Mouse (Mus musculus) layer of hippocampus, adult 9-10 months (tissue): ENCODE measurements around the gene Dyx1c1.

ENCODE experiments used
- DNase-seq: peaks from one replicate; pipeline ENCODE4 v3.0.0; 2022; ENCODE audit warnings: low spot score

The Dyx1c1 gene

DNA sequence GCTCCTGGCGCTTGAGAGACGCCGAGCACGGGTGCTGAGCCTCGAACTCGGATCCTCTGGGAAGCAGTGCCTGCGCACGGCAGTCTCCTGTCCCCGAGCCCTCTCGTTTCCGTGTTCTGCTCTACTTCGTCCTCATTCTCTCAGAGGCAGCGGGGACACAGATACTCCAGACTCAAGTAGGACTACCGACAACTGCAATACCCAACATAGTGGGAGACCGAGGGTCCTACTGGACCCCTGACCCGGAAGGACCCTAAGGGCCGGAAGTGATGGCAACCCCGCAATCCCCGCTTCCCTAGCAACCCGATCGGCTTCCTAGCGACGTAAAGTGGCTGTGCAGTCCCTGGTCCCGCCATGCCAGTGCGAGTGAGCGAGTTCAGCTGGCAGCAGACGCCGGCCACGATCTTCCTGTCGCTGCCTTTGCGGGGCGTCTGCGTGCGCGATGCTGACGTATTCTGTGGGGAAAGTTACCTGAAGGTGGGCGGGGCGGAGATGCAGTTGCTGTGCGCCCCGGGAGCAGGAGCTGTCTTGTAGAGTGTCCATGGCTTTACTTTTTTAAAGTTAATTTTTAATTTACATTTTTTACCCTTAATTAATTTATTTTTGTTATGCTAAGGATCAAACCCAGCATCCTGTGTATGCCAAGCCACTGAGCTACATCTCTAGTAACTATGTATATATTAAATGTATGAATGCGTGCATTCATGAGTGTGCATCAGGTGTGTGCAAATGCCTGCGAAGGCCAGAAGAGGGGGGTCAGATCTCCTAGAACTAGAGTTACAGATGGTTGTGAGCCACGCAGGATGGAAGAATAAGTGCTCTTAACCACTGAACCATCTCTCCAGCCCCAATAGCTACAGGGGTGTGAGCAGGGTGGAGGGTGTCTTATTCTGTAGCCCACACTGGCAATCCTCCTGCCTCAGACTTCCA, at the start of gene Dyx1c1, which contains the start of gene Gm44503:
Gene Dyx1c1, plus strand, starts transcription at position 265 of the 930 bp plus-strand sequence.
Gene Gm44503, plus strand, starts transcription at position 332 of the 930 bp plus-strand sequence.
- peak; percentile 44 for DNase-seq

DNA sequence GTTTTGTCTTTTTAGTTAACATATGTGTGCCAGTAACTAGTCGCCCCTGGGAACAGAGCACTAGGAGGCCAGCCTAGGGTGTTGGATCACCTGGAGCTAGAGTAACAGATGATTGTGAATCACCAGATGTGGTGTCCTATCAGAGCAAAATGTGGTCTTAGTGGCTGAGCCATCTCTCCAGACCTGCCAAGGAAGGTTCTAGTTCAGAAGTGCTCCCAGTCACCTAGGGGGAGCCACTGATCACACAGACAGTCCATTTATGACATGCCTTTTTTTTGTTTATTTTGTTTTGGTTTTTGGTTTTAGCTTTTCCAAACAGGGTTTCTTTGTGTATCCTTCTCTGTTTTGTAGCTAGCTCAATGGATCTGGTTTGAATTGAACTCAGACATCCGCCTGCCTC, 47.2 kb upstream of the Dyx1c1 start:
- DNase-seq, result no peak

DNA sequence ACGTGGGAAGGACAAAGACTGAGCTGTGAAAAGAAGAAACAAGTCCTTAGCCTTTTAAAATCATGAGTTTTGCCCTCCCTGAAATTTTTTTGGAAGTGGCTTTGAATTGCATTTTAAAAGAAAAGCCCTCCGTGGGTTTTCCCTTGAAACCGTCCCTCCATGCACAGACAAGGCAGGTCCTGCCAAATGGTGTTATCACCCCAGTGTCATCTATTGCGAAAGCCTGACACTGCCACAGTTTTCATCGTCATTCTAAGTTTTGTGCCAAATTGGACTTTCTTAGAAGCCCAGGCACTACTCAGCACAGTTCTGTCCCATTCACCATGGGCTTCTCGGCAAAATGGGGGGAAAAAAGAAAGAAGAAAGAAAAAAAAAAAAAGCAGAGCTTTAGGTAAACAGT, 45.0 kb upstream of the Dyx1c1 start:
- DNase-seq, result no peak

DNA sequence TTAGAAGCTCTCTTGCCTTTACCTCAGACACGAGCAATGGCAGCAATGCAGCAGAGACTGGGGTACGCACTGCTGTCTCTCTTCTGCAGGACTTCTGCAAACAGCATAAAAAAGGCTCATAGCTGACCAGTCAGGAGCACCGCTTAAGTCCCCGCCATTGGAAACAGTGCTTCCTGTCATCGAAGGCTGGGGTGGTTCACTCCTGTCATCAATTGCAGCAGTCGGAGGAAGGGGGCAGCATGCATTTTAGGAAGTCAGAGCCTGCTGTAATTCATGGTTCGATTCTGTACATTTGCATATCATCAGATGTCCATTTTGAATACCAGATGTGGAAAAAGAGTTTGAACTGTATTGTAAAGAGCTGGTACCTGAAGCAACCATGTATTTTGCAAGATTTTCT, 42.9 kb upstream of the Dyx1c1 start:
- DNase-seq, result no peak

DNA sequence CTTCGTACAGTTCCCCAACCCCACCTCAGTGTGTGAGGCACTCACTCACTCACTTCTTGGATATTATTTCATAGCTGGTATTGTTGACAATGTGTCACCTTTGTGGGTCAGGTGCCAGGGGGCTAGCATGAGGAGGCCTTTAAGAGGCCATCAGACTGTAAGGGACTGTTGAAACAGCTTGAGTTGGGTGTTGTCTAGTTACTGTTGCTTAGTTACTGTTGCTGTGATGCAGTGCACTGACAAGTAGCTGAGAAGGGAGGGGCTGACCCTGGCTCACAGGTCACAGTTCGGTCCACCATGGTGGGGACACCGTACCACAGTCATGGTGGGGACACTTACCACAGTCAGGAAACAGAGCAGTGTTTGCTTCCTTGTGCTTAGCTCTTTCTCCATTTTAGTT, 35.5 kb upstream of the Dyx1c1 start:
- DNase-seq, result no peak

DNA sequence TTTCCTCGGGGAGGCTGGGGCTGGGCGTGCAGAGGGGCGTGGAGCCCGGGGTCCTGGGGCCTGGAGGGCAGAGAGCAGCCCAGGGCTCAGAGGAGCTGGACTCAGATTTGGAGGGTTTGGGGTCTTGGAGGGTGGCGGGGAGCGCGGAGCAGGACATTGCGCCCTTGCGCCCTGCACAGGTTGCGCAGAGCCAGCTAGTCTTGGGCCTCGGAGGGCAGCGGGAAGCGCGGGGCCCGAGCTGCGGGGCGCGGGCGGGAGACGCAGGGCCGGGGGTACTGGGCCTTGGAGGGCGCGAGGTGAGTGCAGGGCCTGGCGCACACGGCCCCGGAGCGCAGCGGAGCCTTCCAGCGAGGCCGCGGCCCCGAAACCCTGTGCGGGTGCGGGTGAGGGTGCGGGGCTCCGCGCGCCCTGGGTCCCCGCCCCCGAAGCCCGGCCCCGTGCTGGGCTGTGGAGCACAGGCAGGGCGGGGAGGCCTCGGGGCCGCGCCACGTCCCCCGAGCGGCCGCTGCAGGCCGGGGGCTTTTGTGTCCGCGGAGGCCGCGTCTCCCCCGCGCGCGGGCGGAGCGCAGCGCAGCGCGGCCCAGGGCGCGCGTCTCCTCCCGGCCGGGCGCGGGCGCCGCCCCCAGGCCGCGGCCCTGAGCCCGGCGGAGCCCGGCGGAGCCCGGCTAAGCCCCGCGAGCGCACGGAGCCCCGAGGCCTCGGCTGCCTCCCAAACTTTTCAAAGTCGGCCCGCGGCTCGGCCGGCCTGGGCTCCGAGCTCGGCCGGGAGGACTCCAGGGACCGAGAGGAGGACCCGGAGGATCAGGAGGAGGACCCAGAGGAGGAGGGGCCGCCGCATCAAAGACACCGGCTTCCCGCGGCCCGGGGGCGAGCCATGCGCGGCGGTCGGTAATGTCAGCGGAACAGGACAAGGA, 33.3 kb upstream of the Dyx1c1 start, which contains the start of gene Pygo1:
Gene Pygo1, plus strand, starts transcription at position 625 of the 914 bp plus-strand sequence.
- DNase-seq, result no peak

DNA sequence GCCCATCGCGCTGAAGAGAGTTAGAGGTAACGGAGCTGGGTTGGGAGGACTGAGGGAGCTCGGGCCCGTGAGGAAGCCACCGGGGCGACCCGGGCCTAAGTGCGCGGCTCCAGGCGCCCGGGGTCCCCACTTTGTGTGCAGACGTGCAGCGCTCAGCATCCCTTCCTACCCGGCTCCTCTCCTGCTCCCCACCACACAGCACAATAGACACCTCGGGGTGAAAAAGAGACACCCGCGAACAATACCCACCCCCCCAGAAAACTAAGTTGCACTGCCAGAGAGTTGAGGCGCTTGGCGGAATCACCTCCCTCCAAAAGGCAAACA, 32.7 kb upstream of the Dyx1c1 start:
- no peak for DNase-seq

DNA sequence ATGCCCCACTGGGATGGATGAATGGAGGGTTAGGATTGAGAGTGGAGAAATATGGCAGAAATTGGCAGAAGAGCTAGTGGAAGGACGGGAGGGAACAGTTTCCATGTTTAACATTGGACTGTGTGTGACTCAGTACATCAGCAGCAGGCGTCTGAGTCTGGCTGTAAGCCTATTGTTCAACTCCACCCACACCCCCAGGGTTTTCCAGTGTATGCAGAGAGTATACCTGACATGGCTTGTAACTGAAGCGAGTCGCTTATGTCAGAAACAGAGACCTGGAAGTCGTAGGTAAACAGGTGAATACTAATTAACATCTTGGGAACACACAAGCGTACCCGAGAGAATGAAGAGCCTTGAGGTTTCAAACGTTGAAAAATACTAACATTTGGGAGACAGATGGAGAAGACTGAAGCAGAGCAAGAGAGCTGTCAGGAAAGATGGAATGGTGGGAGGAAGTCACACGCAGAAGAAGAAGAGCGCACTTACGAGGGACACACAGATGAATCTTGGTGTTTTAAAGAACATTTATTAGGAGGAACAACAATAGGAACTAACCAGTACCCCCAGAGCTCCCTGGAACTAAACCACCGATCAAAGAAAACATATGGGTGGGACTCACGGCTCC, 27.3 kb upstream of the Dyx1c1 start:
- peak; percentile 60 for DNase-seq

DNA sequence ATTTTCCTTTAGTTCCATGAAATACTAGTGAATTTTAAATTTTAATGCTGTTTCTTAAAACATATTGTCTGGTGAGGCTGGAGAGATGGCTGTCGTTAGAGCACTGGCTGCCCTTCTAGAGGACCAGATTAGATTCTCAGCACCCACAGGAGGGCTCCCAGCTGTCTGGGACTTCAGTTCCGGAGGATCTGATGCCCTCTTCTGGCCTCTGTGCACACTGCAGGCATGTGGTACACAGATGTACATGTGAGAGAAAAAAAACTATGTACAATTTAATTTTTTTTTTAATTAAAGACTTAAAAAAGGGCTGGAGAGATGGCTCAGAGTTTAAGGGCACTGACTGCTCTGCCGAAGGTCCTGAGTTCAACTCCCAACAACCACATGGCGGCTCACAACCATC, 23.3 kb upstream of the Dyx1c1 start:
- no peak for DNase-seq

DNA sequence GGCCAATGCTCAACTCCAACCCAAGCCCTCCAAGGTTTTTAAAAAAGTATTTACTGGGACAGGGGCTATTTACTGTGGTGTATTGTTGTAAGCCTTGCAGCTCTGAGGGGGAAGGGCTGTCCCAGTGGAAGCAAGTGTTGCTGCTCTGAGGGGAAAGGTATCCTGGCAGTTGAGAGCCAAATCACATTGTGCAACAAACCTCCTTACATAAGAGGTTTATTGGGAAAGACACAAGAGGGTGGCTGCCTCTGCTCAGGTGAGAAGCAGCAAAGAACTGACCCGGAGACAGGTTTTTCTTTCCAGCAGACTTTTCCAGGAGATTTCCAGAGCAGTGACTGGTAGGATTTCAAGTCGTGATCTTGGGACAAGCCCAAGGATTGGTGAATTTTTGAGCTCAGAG, 22.3 kb upstream of the Dyx1c1 start:
- no peak for DNase-seq

DNA sequence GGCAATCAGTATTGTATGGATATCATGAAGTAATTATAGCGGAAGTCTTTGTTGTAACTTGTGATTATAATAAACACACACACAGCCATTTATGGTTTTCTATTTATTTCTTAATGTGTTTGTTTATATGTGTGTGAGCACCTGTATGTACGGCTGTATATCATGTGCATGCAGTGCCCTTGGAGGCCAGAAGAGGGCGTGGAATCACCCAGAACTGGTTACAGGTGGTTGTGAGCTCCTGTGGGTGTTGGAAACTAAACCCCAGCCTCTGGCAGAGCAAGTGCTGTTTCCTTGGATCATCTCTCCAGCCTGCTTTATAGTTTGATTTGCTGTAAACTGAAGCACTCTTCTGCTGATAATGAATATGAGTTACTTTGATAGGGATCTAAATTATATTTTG, 15.2 kb upstream of the Dyx1c1 start:
- no peak for DNase-seq

DNA sequence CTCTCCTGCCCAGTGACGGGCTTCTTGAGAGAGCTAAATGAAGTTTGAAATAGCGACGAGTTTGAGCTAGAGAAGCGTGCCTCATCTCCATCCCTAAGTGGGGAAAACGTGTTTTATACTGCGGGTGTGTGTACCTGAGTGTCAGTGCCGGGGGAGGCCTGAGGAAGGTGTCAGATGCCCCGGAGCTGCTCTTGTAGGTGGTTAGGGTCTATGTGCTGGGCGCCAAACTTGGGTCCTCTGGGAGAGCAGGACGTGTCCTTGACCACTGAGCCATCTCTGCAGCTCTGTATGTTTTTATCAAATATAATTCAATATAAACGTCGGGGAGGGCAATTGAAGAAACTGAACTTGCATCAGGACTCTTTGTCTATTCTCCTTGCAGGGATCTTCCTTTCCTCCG, 14.3 kb upstream of the Dyx1c1 start:
- DNase-seq, result no peak

DNA sequence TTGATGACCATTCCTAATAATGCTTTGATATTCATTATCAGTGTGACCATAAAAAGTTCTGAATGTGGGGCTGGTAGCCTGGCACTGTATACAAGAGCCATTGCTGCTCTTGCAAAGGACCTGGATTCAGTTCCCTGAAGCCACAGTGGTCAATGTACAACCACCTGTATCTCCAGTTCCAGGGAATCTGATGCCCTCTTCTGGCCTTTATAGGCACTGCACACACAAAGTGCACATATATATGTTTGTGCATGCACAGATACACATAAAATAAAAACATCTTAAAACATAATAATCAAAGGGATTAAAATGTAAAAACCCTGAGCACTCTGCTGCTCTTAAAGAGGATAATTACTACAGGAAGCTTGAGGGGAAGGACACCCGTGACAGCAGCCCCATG, 11.6 kb upstream of the Dyx1c1 start:
- no peak for DNase-seq

DNA sequence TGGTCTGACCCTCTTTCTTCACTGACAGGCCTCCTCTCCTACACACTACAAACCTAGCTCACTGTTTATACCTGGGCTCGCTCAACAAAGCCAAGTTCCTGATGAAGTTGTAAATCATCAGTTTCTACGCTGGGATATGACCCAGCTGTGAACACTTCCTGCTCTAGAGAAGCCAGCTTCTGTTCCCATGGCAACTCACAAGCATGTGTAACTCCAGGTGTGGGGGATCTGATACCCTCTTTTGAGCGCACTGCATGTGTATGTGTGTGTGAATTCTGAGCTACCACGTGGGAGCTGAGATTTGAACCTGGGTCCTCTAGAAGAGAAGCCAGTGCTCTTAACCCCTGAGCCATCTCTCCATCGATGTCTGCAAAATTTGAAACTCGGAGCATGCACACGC, 9.0 kb upstream of the Dyx1c1 start:
- DNase-seq, result no peak

DNA sequence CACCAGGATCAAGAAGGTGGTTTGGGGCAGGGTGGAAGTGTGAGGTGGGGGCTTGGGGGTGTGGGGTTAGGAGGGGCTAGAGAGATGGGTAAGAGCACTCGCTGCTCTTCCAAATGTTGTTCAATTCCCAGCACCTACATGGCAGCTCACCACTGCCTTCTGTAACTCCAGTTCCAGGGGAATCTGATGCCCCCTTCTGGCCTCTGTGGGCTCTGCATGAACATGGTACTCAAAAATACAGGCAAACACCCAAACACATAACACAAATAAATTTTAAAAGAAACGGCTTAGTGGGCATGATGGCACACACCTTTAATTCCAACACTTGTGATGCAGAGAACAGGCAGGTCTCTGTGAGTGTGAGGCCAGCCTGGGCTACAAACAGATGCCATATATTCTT, 3.8 kb upstream of the Dyx1c1 start:
- DNase-seq, result no peak

DNA sequence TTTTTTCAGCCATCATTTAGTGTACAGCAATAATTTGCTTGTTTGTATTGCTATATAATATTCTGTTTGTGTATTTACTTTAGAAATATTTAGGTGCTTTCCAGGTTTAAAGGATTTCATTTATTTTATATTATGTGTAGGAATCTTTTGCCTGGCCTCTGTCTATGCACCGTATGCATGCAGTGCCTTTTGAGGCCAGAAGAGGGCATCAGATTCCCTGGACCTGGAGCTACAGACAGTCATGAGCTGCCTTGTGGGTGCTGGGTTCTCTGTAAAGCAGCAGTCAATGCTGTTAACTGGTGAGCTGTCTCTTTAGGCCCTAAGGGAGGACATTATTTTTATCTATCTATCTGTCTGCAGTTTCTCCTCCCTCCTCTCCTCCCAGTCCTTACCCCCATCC, 3.0 kb upstream of the Dyx1c1 start:
- no peak for DNase-seq

DNA sequence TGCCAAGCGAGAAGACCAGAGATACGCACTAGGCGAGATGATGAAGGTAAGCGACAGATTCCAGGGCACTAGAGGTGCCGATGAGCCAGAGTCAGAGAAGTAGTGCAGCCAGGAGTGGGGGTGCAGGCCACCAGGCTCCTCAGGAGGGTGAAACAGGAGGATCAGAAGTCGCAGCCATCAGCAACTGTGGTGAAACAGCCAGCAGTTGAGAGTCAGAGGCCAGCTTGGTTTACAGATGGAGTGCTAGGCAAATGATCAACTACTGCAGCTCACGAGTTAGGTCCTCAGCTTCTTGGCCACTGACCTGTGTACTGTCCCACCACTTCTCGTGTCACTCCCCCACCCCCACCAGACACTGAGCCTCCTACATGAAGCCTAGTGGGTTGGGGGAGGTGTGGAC, 2.8 kb downstream of the Dyx1c1 start:
- DNase-seq, result no peak

DNA sequence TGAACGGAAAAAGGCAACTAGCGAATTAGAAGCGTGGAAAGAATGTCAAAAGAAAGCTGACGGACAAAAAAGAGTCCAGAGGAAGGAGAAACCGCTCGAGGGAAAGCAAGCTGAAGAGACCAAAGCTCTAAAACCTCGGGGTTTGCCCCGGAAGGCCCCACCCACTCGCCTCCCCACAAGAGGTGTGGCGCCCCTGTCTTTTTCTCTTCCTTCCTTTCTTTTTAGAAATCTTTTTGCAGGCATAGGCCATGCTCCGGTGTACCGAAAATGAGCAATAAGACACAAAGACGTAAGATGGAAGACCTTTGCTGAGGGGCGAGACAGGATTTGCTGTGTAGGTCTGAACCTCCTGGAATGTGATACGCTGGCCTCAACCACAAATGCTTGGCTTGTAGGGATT, 3.4 kb downstream of the Dyx1c1 start:
- DNase-seq, result no peak

DNA sequence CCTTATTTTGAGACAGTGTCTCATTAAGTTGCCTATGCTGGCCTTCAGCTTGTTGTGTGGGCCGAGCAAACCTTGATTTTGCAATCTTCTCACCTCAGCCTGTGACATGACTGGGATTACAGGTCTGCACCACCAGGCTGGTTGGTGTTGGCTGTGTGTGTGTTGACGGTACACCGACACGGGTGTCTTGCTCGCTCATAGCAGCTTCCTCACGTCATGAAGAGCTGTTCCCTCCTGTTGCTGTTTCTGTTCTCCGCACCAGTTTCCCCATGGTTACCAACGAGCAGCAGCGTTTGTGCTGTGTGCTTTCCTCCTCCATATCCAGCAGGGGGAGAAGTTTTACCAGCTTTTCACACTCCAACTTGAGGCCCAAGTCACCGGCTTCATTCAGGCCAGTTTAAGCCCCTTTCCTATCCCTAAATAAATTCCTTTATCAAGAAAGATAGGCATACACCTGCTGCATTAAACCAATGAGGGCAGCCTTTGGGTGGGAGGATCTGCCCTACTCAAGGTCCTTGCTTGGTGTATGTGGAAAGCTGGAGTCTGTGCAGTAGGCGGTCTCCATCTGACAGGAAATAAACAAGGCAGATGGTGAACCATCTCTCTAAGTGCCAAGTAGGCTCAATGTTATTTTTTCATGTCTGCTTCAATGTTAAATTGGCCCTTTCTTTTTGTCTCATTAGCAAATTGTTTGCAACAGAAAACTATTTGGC, 9.9 kb downstream of the Dyx1c1 start:
- DNase-seq, result peak; percentile 92

DNA sequence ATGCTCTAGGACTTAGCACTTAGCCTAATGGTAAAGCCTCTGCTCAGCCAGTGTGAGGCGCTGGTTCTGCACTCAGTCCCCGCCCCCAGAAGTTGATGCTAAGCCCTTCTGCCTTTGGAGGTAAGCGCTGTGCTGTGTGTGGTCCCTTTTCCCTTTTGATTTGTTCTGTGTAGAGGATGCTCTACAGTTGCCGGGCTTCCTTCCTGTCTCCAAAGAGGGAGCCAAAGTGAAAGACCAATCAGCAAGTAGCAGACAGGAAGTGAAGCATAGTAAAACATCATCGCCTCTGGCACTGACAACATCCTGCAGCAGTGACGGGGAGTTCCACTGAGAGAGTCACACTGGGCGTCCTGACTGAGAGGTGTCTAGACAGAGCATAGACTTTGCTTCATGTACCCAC, 11.3 kb downstream of the Dyx1c1 start:
- no peak for DNase-seq

DNA sequence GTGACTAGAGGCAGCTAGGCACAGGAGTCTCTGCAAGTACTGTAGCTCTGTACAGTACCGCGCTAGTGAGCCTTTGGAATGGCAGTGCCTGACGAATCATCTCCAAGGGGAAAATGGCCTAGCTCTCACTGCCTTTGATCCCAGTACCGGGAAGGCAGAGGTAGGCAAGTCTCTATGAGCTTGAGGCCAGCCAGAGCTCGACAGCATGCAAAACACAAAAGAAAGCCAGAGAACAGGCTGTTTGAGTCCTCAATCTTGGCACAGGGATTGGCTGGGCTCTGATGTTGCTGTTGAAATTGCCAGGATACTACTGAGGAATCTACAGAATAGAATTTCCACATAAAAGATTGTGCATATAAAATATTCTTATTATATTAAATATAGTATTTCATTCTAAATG, 13.8 kb downstream of the Dyx1c1 start:
- no peak for DNase-seq

DNA sequence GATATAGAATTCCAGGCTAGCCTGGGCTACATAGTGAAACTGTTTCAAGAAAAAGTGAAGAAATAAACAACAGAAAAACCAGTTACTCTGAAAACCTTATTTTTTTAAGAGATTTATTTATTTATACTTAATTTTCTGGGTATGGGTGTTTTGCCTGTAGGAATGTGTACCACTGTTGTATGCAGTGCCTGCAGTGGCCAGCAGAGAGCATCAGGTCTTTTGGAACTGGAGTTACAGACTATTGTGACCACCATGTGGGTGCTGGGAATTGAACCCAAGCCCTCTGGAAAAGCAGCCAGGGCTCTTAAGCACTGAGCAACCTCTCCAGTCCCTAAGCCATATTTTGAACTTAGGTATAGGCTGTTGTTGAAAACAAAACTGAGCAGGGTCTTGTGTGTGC, 14.4 kb downstream of the Dyx1c1 start:
- DNase-seq, result no peak
